Mouse (Mus musculus): ENCODE data around the gene Cd99l2.

DNA sequence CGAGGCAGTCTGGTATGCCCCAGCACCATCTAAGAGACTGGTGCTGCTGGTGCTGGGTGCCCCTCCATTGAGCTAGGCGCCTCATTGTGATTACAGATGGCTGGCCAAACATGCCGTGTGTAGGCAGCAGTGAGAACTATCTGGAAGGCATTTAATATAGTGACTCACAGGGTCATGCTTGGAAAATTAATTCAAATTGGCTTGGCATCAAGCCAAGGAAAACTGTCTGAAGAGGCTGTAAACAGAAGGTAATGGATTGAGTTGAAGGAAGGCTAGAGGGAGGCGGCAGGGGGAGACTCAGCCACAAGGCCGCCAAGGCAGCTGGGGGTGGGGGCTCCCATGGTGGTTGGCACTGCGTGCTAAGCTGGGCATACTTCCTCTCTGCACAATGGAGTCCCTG is 36.0 kb upstream of the Cd99l2 start:
- TF ChIP-seq CTCF (IDR thresholded peaks at IDR 0.05; ENCODE audit: control insufficient read depth, insufficient read depth, insufficient replicate concordance, low read depth, low read length) (no peak), POLR2A (IDR thresholded peaks at IDR 0.05; ENCODE audit: control insufficient read depth, low read depth, low read length) (no peak)
